Mouse (Mus musculus) liver, embryonic 14.5 days (tissue): ENCODE data around the gene Psma2. TPM values are rescaled to one million over a fixed set of nuclear protein-coding genes. Genes with fewer than 3 reads are reported as not detected.

Experiments
- ATAC-seq: fragments of 200-750 bp; cut with Nextera tagmentation; 2 replicates; pipeline ENCODE4 v1.8.0; 2017; ENCODE audit warnings: moderate number of reproducible peaks, mild to moderate bottlenecking, moderate library complexity; ENCODE audit not compliant: insufficient read depth
- DNase-seq, 3 experiments: peaks; one replicate each; pipeline ENCODE4 v3.0.0-alpha.2; 2012 to 2013; ENCODE audit warnings: low read depth in 3 of 3, low spot score in 3 of 3
- H3K27ac ChIP-seq: fragments of 300-500 bp; sonication (generic); 2 replicates; pipeline ENCODE4 v1.5.1; 2014; ENCODE audit warnings: moderate library complexity, mild to moderate bottlenecking, control low read depth, inconsistent platforms
- H3K27me3 ChIP-seq: fragments of 300-500 bp; sonication (generic); 2 replicates; pipeline ENCODE4 v1.6.1; 2014; ENCODE audit warnings: mild to moderate bottlenecking, low read length, moderate library complexity; ENCODE audit not compliant: control insufficient read depth, insufficient read depth
- H3K36me3 ChIP-seq: fragments of 300-500 bp; sonication (generic); replicated peaks from 2 replicates; pipeline ENCODE4 v1.6.1; 2014; ENCODE audit warnings: low read depth; ENCODE audit not compliant: control insufficient read depth, insufficient read depth
- H3K4me1 ChIP-seq, 2 experiments: fragments of 200-500 bp in 1 of 2; fragments of 300-500 bp in 1 of 2; sonication (generic) in 1 of 2; replicated peaks; 2 replicates each; pipeline ENCODE4 v1.6.1; 2012 to 2014; ENCODE audit warnings: antibody characterized with exemption in 1 of 2, inconsistent platforms in 1 of 2, low read length in 1 of 2; ENCODE audit not compliant: control insufficient read depth in 2 of 2, insufficient read depth in 2 of 2
- H3K4me2 ChIP-seq: fragments of 300-500 bp; sonication (generic); 2 replicates; pipeline ENCODE4 v1.6.1; 2014; ENCODE audit warnings: low read depth, mild to moderate bottlenecking, control low read depth, moderate library complexity
- H3K4me3 ChIP-seq, 2 experiments: fragments of 200-500 bp in 1 of 2; fragments of 300-500 bp in 1 of 2; sonication (generic) in 1 of 2; 2 replicates each; pipeline ENCODE4 v1.5.1; 2012 to 2014; ENCODE audit warnings: low read depth in 2 of 2, low read length in 2 of 2, mild to moderate bottlenecking in 2 of 2, control low read depth in 1 of 2, inconsistent platforms in 1 of 2, moderate library complexity in 1 of 2; ENCODE audit not compliant: insufficient read depth in 1 of 2
- H3K9ac ChIP-seq: fragments of 300-500 bp; sonication (generic); replicated peaks from 2 replicates; pipeline ENCODE4 v1.6.1; 2014; ENCODE audit warnings: mild to moderate bottlenecking, control low read depth, moderate library complexity
- H3K9me3 ChIP-seq: fragments of 300-500 bp; sonication (generic); 2 replicates; pipeline ENCODE4 v1.6.1; 2016; ENCODE audit warnings: low read length, mixed read lengths; ENCODE audit not compliant: control insufficient read depth
- CTCF ChIP-seq: IDR thresholded peaks from 2 replicates; pipeline ENCODE4 v1.5.1; 2016; ENCODE audit warnings: antibody characterized with exemption, low read depth, control low read depth
- EP300 ChIP-seq: IDR thresholded peaks from 2 replicates; pipeline ENCODE4 v1.6.1; 2016; ENCODE audit warnings: antibody characterized with exemption, low read depth
- WGBS: fragments of 180-500 bp; shearing (Covaris S2); extraction: QIAGEN DNeasy Blood & Tissue Kit; methylation state at CpG from one replicate; pipeline ENCODE4 v1.1.7; 2014; ENCODE audit not compliant: insufficient replicate concordance; 5-methylcytosine and 5-hydroxymethylcytosine counted together
- polyA plus RNA-seq, 2 experiments: library from polyadenylated mRNA; depleted of rRNA in 1 of 2; stranded (reverse) in 1 of 2; unstranded in 1 of 2; fragments of >200 nt; fragmentation: Nextera tagmentation in 1 of 2; extraction: Ambion mirVana in 1 of 2; gene quantifications; 2 replicates each; pipeline versions ENCODE4 v1.2.1 to v1.2.3; 2012 to 2014

The Psma2 gene
- polyA plus RNA-seq, 2 experiments = 56.6 to 149 TPM

DNA sequence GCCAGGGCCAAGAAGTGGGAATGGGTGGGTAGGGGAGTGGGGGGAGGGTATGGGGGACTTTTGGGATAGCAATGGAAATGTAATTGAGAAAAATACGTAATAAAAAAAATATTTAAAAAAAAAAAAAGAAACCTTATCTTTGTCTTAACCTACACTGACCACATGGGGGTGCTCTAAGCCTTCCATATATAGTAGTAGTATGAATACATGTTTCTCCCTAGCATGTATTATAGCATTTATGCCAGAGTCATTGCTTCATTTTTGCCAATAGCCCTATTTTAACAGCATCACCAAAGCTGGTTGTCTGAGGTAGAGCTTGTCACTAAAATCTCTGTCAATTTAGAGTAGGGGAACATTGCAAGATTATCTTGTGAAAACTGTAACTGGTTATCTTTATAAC is 36.3 kb downstream of the Psma2 start:
- peak in 1 of 3 experiments; percentile 10 for DNase-seq

DNA sequence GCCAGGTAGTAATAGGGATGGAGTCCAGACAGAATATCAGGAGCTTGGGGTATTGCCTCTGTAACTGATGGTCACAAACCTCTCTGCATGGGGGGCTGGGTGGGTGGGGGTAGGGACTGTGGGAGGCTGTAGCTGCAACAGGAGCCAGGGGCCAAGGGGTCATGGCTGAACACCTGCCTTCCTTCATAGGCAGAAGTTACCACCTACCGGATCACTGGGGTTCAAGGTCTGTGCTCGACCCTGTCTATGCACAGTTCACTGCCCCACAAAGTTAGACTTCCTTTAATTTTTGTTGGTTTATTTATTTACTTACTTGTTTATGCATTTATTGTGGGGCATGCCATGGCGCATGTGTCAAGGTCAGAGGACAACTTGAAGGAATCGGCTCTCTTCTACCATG is 54.1 kb downstream of the Psma2 start:
- Histone ChIP-seq H3K4me2 (no peak overlapping the region), H3K4me3 (no peak overlapping the region), H3K9me3 (no peaks in the 10 kb centered on the region), H3K4me1 (no peaks in the 10 kb centered on the region), H3K27me3 (no peaks in the 10 kb centered on the region), H3K36me3 (no peaks in the 10 kb centered on the region), H3K9ac (no peak overlapping the region), H3K27ac (no peak overlapping the region)
- WGBS = 79% methylated on average over 4 of the region's 4 CpGs
- no peak for DNase-seq
- TF ChIP-seq EP300 (no peak), CTCF (no peak)
- ATAC-seq = no peak

More for the DNA sequence above, 36.3 kb downstream of the Psma2 start:
- H3K4me1 ChIP-seq = no peaks in the 10 kb centered on the region
- no peak overlapping the region for H3K27ac ChIP-seq
- TF ChIP-seq EP300 (no peak), CTCF (peak; percentile 28; the same call in 1 of the 2 replicates)
- H3K27me3 ChIP-seq = no peaks in the 10 kb centered on the region
- H3K9ac ChIP-seq = no peak overlapping the region
- no peak overlapping the region for H3K4me2 ChIP-seq
- no peak for ATAC-seq
- H3K36me3 ChIP-seq = no peaks in the 10 kb centered on the region
- H3K4me3 ChIP-seq = no peak overlapping the region
- H3K9me3 ChIP-seq = no peaks in the 10 kb centered on the region
- 21% methylated on average over 1 of the region's 1 CpGs for WGBS

DNA sequence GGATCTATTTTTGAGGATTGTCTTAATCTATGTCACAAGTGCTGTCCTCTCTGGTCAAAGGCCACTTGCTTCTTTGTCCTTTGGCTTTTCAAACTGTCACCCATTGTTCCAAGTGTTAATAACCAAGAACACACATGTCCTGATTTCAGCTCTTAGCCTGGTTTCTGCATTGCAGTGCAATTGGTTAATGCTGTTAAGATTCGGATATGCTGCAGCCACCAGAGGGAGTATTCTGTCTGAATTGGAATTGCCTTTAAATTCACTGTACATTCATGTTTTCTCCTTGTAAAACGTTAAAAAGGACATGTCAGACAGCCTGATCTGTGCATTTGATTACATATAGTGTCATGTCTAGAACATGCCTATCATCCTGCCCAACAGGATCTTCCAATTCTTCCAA is 57.3 kb downstream of the Psma2 start:
- 30% methylated on average over 2 of the region's 2 CpGs for WGBS
- no peak for TF ChIP-seq EP300
- peak; percentile 28; the same call in 1 of the 2 replicates for TF ChIP-seq CTCF
- Histone ChIP-seq H3K4me3 (no peak overlapping the region), H3K9me3 (no peaks in the 10 kb centered on the region), H3K4me2 (no peak overlapping the region), H3K27ac (no peak overlapping the region), H3K4me1 (no peaks in the 10 kb centered on the region), H3K9ac (no peak overlapping the region), H3K27me3 (no peaks in the 10 kb centered on the region), H3K36me3 (no peaks in the 10 kb centered on the region)
- no peak for ATAC-seq
- DNase-seq = no peak

DNA sequence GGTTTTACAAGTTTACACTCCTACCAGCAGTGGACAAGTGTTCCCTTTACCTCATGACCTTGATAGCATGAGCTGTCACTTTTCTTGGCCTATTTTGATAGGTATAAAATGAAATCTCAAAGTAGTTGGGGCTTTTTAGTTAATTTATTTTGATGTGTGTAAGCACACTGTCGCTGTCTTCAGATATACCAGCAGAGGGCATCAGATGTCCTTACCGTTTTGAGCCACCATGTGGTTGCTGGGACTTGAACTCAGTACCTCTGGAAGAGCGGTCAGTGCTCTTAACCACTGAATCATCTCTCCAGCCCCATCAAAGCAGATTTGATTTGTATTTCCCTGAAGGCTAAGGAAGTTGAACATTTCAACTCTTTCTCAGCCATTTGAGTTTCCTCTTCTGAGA is 75.9 kb downstream of the Psma2 start:
- 38% methylated on average over 3 of the region's 3 CpGs for WGBS
- H3K9ac ChIP-seq = no peak overlapping the region
- H3K4me1 ChIP-seq = no peaks in the 10 kb centered on the region
- no peak for TF ChIP-seq CTCF
- no peak for TF ChIP-seq EP300
- DNase-seq (no peak), ATAC-seq (no peak)
- no peak overlapping the region for H3K27ac ChIP-seq
- no peak overlapping the region for H3K4me2 ChIP-seq
- H3K4me3 ChIP-seq = no peak overlapping the region
- no peaks in the 10 kb centered on the region for H3K36me3 ChIP-seq
- no peaks in the 10 kb centered on the region for H3K9me3 ChIP-seq
- no peaks in the 10 kb centered on the region for H3K27me3 ChIP-seq

DNA sequence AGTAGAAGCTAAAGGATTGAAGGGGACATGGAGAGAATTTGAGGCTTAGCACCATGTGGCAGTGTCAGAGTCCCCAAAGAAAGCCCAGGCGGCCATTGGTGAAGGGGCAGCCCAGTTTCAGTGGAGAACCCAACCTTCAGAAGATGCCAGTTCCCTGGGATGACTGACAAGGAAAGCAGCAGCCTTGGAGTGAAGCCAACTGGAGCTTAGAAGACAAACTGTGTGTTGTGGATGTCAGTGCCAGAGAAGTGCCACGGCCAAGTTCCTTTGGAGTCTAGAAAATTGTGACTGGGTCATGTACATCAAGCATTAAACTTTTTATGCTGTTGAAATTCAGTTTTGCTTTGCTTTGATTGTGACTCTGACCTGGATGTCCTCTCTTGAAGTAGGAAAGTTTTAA is 103.8 kb downstream of the Psma2 start:
- no peak overlapping the region for H3K4me3 ChIP-seq

More for the DNA sequence above, 103.8 kb downstream of the Psma2 start:
- H3K27me3 ChIP-seq = no peaks in the 10 kb centered on the region
- ATAC-seq (no peak), DNase-seq (no peak)
- no peak overlapping the region for H3K9ac ChIP-seq
- no peaks in the 10 kb centered on the region for H3K4me1 ChIP-seq
- H3K4me2 ChIP-seq = no peak overlapping the region
- H3K27ac ChIP-seq = no peak overlapping the region
- 54% methylated on average over 2 of the region's 2 CpGs for WGBS
- no peaks in the 10 kb centered on the region for H3K9me3 ChIP-seq
- no peak for TF ChIP-seq CTCF
- TF ChIP-seq EP300 = no peak
- H3K36me3 ChIP-seq = no peaks in the 10 kb centered on the region
